Mouse (Mus musculus): ENCODE measurements around the gene Cers5. TPM values are rescaled to one million over a fixed set of nuclear protein-coding genes. Genes with fewer than 3 reads are reported as not detected.
A peak's percentile ranks its signal among the peaks of the same experiment; 100 is the strongest.
"Not testable (repeated sequence)": the region's sequence is repeated elsewhere in the genome, so short reads cannot be mapped to it uniquely, and the experiment has no call there.

Cers5 gene
- total RNA-seq, 1 experiment from 2014 or later, result 24.0 TPM

- no peak for ATAC-seq (replicated peaks; ENCODE audit: low read depth, poor library complexity, severe bottlenecking)
These were observed 59.1 kb downstream of the Cers5 start for GRCm38 (mm10) chr15:99713569-99713968.

GRCm38 (mm10) chr15:99712666-99713559 lies 59.8 kb downstream of the Cers5 start:
- no peak for ATAC-seq (replicated peaks; ENCODE audit: low read depth, poor library complexity, severe bottlenecking)

DNA sequence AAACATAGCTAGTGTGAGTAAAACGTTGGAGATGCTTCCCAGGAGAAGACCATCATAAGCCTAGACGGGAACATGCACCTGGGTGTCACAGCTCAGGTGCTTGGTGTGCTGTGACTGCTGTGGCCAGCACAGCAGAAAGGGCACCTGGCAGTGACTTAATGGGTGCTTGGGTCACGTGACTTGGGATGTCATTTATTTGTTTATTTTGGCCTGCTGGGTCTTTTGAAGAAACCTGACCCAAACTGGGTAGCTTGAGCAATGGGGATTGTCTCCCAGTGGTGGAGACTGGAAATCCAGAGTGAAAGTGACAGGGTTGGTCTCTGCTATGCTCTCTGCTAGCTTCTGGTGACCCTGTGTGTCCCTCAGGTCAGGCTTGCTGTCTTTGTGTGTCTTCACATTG lies 61.2 kb downstream of the Cers5 start:
- ATAC-seq (replicated peaks; ENCODE audit: low read depth, poor library complexity, severe bottlenecking), result no peak

- ATAC-seq (replicated peaks; ENCODE audit: low read depth, poor library complexity, severe bottlenecking), result no peak
These were observed 62.2 kb downstream of the Cers5 start for GRCm38 (mm10) chr15:99710221-99711190.

DNA sequence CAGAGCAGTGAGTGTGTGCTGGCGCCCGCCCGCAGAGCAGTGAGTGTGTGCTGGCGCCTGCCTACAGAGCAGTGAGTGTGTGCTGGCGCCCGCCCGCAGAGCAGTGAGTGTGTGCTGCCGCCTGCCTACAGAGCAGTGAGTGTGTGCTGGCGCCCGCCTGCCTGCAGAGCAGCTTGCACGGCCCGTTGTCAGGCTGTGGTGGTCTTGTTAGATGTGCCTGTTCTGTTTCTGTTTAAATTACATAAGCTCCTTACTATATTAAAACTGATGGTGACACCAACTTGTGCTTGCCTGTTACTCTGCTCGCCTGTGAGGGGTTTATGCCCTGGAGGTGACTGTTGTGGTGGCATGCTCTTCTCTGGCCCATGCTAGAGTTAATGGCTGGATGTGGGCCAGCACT lies 64.5 kb downstream of the Cers5 start:
- ATAC-seq (replicated peaks; ENCODE audit: low read depth, poor library complexity, severe bottlenecking), result no peak

DNA sequence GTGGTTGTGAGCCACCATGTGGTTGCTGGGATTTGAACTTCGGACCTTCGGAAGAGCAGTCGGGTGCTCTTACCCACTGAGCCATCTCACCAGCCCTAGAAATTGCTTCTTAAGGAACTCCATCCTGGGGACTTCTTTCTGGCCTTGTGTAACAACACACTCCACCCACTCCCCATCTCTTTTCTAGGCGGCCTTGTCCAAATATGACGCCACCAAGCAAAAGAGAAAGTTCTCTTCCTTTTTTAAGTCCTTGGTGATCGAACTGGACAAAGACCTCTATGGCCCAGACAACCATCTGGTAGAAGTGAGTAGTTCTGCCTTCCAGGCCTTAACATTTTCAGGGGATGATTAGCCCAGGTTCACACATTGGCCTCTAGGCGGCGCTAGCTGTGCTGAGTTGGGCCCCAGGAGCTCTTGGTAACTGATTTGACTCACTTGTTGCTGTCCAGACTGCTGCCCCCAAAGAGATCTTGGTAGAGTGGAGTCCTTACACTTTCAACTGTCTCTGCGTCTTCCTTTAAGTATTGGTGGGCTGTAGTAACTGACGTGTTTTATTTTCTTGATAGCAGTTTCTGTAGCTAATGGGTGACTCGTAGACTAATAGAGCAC lies 67.1 kb downstream of the Cers5 start, which contains the start of gene Gm17349:
Gene Gm17349, minus strand, starts transcription at position 51 of the 609 bp plus-strand sequence.
- ATAC-seq (replicated peaks; ENCODE audit: low read depth, poor library complexity, severe bottlenecking), result peak; percentile 50

- no peak for ATAC-seq (replicated peaks; ENCODE audit: low read depth, poor library complexity, severe bottlenecking)
These were observed 67.8 kb downstream of the Cers5 start for GRCm38 (mm10) chr15:99704881-99705280.

DNA sequence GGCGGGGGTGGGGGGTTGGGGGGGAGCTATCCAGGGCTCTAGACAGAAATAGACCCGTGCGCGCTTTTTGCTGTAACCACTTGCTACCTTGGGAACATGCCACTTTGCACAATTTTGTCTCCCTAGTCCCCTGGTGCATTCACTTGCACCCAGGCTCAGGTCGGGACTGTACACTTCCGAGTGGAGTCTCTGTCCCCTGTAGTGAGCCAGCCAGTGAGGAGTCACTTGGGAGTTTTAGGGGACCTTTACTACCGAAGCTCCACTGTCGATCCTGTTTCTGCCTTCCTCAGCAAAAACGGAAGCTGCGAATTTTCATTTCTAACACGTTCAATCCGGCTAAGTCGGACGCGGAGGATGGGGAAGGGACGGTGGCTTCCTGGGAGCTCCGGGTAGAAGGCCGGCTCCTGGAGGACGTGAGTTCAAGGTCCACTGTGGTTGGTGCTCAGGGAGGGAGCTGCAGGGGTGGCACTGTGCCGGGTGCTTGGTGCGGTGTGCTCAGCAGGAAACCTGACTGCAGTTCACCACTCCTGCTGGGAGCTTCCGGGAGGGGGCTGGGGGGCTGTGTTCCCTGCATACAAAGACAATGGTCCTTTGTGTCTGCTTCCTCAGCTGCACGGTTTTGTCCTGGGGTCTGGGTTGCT lies 68.5 kb downstream of the Cers5 start:
- no peak for ATAC-seq (replicated peaks; ENCODE audit: low read depth, poor library complexity, severe bottlenecking)

GRCm38 (mm10) chr15:99703676-99704040 lies 69.0 kb downstream of the Cers5 start:
- no peak for ATAC-seq (replicated peaks; ENCODE audit: low read depth, poor library complexity, severe bottlenecking)

DNA sequence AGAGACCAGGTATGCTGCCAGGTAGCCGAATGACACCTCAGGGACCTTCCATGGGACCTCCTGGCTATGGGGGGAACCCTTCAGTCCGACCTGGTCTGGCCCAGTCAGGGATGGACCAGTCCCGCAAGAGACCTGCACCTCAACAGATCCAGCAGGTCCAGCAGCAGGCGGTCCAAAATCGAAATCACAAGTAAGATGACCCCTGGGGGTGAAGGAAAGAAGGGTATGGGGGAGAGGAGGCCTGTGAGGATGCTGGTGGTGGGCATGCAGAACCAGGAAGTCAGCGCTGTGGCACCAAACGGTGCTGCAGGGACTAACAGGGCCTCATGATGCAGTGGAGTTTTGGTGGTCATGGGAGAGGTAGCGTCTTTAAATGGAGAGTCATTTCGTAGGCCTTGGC lies 69.6 kb downstream of the Cers5 start:
- ATAC-seq (replicated peaks; ENCODE audit: low read depth, poor library complexity, severe bottlenecking), result no peak

DNA sequence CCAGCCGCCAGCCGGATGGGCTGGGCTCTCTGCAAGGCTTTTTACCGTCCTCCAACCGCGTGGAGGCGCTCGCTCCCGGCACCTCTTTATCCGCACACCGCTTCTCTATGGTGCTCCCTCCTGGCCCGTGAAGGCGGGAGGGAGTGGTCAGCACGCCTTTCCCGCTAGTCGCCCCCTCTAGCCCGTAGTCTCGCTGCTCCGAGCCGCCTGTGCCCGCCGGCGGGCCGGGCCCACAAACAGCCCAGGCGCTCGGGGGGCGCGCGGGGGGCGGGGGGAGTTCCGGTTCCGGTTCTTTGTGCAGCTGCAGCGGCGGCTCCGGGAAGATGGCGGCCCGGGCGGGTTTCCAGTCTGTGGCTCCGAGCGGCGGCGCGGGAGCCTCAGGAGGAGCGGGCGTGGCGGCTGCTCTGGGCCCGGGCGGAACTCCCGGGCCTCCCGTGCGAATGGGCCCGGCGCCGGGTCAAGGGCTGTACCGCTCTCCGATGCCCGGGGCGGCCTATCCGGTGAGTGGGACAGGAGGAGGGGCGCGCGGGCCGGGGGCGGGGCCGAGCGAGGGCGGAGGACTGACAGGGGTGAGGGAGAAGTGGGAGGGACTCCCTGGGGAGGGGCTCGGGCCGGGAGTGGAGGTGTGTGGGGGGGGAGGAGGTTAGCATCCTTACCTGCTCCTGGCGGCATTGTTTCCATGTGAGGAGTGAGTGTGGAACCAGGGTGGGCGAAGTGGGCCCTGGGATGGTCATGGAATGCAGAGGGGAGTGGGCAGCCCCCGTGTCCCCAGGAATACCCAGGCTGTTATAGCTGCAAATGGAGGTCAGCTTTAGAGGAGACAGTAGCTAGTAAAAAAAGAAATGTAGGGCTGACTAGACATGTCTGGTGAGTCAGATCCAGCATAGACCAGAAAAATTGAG lies 70.4 kb downstream of the Cers5 start, which contains the start of gene Smarcd1:
Gene Smarcd1, plus strand, starts transcription at position 131 of the 902 bp plus-strand sequence.
- ATAC-seq (replicated peaks; ENCODE audit: low read depth, poor library complexity, severe bottlenecking), result peak; percentile 86

DNA sequence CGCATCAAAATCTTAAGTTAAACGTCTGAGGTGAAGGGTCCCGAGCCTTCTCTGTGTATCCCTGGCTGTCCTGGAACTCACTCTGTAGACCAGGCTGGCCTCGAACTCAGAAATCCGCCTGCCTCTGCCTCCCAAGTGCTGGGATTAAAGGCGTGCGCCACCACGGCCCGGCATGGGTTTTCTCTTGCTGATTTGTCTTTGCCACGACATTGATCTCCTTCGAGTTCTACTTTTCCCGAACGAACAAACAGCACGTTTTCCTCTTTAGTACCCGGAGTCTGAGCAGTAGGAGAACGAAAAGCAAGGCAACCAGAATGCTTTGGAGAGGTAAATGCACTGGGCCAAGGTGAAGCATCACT lies 71.1 kb downstream of the Cers5 start:
- not testable (repeated sequence) for ATAC-seq (replicated peaks; ENCODE audit: low read depth, poor library complexity, severe bottlenecking)

- ATAC-seq (replicated peaks; ENCODE audit: low read depth, poor library complexity, severe bottlenecking), result no peak
These were observed 72.2 kb downstream of the Cers5 start for GRCm38 (mm10) chr15:99700219-99701106.

GRCm38 (mm10) chr15:99699715-99700114 lies 73.0 kb downstream of the Cers5 start:
- no peak for ATAC-seq (replicated peaks; ENCODE audit: low read depth, poor library complexity, severe bottlenecking)

- no peak for ATAC-seq (replicated peaks; ENCODE audit: low read depth, poor library complexity, severe bottlenecking)
These were observed 74.1 kb downstream of the Cers5 start for GRCm38 (mm10) chr15:99698533-99699085.

DNA sequence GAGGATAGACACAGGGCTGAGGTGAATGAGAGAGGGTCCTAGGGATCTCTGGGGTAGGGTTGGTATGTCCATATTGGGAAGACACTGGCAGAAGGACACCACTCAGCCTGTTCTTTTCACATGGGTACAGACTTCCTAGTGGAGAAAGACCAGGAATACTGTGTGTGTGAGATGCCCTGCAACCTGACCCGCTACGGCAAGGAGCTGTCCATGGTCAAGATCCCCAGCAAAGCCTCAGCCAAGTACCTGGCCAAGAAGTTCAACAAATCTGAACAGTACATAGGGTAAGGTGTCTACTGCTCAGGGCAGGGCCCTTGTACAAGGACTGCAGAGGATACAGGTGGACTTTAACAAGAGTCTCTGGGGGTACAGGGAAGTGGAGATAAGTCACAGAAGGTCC lies 75.4 kb downstream of the Cers5 start:
- no peak for ATAC-seq (replicated peaks; ENCODE audit: low read depth, poor library complexity, severe bottlenecking)

GRCm38 (mm10) chr15:99691976-99692375 lies 80.7 kb downstream of the Cers5 start:
- ATAC-seq (replicated peaks; ENCODE audit: low read depth, poor library complexity, severe bottlenecking), result no peak

GRCm38 (mm10) chr15:99690924-99691323 lies 81.8 kb downstream of the Cers5 start:
- no peak for ATAC-seq (replicated peaks; ENCODE audit: low read depth, poor library complexity, severe bottlenecking)

Measured in common myeloid progenitor, adult 5-6 weeks (primary cell).